Mouse (Mus musculus) cerebellum, postnatal 4 days (tissue): ENCODE measurements around the gene Fam240a.

Experiments
- DNase-seq, 2 experiments: peaks; one replicate each; pipeline ENCODE4 v3.0.0; 2022; ENCODE audit warnings: low spot score in 2 of 2, mixed read lengths in 1 of 2

Gene Fam240a

GRCm38 (mm10) chr9:110916786-110917185 is at the start of gene Fam240a:
TSS of gene Fam240a (minus strand) at chr9:110916861.
- DNase-seq: no peak

- no peak for DNase-seq
Observed at GRCm38 (mm10) chr9:110965910-110966231, 49.2 kb upstream of the Fam240a start.

GRCm38 (mm10) chr9:110965062-110965909 is 48.6 kb upstream of the Fam240a start:
- no peak for DNase-seq

DNA sequence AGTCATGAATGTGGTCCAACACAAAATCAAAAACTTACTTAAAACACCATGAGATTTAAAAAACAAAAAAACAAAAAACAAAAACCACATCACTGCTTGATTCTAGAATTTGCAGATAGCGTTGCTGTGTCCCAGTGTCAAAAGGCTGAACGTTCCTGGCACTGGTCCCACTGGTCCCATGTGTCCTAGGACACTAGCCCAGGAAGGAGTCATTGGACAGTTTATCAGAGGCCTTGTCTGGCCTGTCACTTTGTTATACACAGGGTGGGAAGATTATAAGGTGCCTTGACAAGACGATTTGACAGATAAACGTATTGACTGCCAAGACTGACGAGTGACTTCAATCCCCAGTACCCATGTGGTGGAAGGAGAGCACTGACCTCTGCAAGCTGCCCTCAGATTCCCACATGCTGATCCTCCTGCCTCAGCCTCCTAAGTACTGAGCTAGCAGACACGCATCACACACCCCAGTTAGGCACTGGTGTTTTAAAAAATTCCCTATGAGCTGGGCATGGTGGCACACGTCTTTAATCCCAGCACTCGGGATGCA is 47.0 kb upstream of the Fam240a start:
- DNase-seq: no peak

DNA sequence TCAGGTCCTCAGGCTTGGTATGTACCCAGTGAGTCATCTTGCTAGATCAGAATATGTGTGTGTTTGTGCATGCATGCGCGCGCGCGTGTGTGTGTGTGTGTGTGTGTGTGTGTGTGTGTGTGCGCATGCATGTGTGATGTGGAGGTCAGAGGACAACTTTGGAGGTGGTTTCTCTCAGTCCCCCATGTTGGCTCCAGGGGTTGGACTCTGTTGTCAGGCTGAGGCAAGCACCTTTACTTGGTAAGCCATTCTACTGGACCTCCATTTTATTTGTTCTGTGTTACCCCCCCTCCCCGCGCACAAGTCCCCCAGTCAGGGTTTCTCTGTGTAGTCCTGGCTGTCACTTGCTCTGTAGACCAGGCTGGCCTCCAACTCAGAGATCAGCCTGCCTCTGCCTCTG is 44.7 kb upstream of the Fam240a start:
- DNase-seq: no peak

- DNase-seq: no peak
Observed at GRCm38 (mm10) chr9:110960230-110961149, 43.8 kb upstream of the Fam240a start.

- no peak for DNase-seq
Observed at GRCm38 (mm10) chr9:110959669-110960068, 43.0 kb upstream of the Fam240a start.

DNA sequence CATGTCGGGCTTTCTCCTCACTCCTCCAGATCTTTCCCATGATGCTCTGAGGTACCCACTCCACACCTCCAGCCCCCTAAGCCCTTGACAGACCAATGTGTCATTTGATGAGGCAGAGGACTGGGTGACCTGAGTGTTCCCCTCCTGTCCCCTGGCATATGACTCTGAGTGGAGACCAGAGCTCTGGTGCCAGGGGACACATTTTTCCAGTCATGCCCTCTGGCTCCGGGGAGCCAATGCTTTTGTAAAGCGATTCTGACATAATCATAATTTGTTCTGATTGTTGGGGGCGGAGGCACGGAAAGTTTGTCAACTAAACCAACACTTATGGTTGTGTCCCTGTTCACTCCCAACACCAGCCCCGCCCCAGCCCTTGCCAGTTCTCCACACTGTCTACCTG is 39.3 kb upstream of the Fam240a start:
- DNase-seq: no peak

GRCm38 (mm10) chr9:110954681-110955445 is 38.2 kb upstream of the Fam240a start:
- no peak for DNase-seq

DNA sequence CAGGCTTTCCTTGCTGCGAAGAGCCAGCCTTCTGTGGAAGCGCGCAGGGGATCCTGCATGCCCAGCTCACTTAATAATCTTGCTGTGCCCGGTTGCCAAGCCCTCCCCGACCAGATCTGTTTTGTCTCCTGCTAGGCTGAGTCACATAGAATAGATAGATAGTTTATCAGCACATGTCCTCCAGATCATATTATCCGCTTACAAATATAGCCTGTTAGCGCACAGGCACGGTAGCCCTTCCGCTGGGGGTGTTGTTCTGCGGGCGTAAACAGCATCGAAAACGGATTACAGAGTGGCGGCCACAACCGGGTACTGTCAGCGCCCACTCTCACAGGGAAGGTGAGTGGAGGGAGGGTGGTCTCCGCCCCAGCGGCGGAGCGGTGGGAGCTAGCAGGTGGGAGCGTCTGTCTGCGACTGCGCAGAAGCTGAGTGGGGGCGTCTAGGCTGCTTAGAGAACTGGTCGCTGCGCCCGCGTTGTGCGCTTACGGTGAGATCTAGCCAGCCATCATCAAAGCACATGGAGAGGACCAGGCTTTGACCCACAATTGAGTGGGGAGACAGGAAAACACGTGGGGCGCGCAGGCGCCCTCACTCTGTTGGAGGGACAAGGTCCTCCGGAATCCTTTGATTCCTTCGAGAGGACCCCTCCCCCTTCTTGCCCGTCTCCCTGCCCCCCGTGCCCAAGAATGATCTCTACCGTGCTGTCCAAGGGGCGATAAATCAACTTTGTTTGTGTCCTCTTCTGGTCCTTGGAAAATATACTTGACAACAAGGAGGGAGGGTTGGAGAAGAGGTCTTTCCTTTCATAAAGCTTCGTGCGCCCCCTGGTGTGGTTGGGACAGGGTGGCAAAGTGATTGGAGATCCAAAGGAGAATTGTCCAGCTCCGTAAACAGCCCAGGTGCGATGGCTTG is 37.1 kb upstream of the Fam240a start:
- peak; percentile 36 to 70 for DNase-seq

DNA sequence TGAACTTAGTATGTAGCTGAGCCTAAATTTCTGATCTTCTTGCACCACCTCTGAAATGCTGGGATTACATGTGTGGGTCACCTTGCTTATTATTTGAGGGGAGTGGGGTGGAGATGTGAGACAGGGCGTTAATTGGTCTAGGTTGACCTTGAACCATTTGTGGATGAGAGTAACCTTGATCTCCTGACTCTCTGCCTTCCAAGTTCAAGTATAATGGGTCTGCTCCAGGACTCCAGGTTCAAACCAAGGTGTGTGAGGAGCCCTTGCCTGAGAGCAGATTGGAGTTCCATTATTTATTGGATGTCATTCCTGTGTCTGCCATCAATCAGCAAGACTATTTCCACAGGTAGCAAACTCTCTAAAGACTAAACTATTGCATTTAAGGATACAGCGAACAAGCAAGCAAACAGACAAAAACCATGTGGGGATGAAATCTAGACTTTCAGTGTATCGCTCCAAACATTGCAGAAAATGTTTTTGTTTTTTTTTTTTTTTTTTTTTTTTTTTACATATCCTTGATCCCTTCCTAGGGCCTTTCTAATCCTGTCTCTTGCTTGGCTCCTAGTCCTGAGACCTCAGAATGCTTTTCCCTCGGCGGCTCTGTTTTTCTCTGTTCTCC is 36.4 kb upstream of the Fam240a start:
- DNase-seq: no peak

DNA sequence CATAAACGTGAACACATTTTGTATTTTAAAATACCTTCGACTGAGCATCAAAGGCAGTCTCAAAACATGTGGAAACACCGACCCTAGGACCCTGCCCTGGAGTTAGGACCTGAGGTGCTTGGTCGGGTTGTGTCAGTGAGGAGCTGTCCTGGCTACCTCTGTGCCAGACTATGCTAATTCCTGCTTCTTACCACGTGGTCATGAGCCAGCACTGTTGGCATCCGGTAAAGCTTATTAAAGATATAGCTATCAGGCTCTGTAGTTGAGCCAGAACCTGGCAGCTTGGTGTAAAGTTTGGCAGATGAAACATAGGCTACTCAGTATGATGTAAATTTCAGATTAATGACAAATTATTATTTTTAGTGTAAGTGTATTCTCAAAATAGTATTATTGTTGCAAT is 35.7 kb upstream of the Fam240a start:
- DNase-seq: no peak

GRCm38 (mm10) chr9:110951866-110952265 is 35.2 kb upstream of the Fam240a start:
- DNase-seq: no peak

GRCm38 (mm10) chr9:110951397-110951796 is 34.7 kb upstream of the Fam240a start, which contains the start of gene Lrrc2:
TSS of gene Lrrc2 (plus strand) at chr9:110951545.
- DNase-seq: no peak

DNA sequence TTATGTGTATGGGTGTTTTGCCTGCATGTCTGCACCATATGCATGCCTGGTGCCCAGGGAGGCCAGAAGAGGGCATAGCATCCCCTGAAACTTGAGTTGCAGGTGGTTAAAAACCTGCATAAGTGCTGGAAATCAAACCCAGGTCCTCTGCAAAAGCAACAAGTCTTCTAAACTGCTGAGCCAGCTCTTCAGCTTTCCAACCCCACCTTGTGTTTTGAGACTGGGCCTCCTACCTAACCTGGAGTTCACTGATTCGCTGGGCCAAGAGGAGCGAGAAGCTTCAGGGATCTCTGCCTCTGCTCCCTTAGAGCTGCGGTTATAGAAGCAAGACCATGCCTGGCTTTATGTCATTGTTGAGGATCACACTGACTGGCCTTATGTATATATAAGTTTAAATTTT is 33.4 kb upstream of the Fam240a start:
- no peak for DNase-seq

GRCm38 (mm10) chr9:110948813-110949310 is 32.2 kb upstream of the Fam240a start:
- no peak for DNase-seq

DNA sequence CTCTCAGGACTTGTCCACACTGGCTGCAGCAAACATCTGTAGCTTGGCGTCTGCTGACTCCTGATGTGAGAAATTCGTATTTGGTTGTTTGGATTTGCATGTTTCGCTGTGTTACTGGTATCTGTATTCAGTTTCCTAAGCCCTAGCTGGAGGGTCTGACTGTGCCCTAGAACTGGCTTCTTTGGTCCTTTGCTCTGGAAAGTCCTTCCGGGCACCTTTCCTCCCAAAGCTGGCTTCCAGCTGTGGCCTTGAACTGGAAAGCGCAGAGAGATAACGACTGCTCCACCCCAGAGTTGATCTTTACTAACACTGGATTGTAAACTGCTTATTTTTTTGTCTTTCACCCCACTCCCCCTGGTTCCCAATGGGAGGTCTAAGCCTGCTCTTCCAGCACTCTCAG is 31.2 kb upstream of the Fam240a start:
- no peak for DNase-seq

DNA sequence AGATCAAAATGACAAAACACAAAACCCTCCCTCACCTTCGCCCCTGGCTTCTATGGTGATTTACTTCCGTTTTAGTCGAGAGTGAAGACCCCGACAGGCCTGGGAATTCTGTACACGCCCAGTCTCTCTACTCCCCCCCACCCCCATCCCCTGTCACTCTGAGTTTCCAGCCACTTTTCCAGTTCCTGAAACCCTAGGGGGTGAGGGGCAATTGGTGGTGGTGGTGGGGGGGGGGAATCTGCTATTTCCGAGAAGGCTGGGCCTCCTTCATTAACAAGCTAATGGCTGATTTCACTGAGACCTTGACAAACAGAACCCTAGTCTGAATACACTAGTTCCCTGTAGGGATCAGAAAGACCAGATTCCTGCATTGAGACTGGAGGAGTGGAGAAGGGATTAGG is 30.6 kb upstream of the Fam240a start:
- no peak for DNase-seq

DNA sequence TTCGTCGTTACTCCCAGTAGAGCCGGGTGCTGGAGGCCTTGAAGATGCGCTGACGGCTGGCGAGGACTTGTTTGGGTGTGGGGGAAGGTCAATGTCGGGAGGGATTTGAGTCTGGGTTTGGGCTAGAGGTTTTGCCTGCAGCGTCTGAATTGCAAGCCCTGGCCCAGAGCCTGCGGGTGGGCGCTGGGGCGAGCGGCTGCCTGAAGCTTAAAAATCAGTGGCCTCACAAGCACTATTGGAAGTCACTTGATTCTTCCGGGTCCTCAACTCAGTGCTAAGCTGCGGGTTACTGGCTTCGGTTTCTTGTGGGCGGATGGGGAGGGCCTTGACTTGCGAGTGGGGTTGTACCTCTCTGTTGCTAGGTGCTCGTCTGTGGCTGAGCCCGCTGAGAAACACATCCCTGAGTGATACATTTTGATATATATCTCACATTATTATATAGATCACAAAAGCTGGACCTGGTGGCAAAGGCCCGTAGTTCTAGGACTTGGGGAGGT is 29.9 kb upstream of the Fam240a start:
- DNase-seq: no peak

- DNase-seq: no peak
Observed at GRCm38 (mm10) chr9:110945926-110946325, 29.3 kb upstream of the Fam240a start, which contains the start of gene Tdgf1. TSS of gene Tdgf1 (minus strand) at chr9:110946158.
